Mouse (Mus musculus) lung, postnatal 0 days (tissue): Measurements from ENCODE around the gene Aknad1.

Experiments
- CTCF ChIP-seq: IDR thresholded peaks from 2 replicates; pipeline ENCODE4 v1.5.1; 2016; ENCODE audit warnings: antibody characterized with exemption, mild to moderate bottlenecking
- EP300 ChIP-seq: IDR thresholded peaks from 2 replicates; pipeline ENCODE4 v1.6.1; 2016; ENCODE audit warnings: antibody characterized with exemption, mild to moderate bottlenecking, control low read depth

DNA sequence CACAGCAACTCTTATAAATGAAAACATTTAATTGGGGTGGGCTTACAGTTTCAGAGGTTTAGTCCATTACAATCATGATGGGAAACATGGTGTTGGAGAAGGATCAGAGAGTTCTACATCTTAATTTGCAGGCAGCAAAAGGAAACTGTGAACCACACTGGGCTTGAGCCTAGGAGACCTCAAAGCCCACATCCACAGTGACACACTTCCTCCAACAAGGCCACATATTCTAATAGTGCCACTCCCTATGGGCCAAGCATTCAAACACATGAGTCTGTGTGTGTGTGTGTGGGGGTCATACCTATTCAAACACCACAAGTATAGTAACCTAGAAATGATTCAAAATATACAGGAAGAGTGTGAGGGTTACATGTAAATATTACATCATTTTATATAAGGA, 12.1 kb upstream of the Aknad1 start:
- TF ChIP-seq CTCF = no peak
- TF ChIP-seq EP300 = no peak
